Mouse (Mus musculus) MN1 (cell line): ENCODE results near the gene Tmem91.
"Not testable (repeated sequence)": the region's sequence is repeated elsewhere in the genome, so short reads cannot be mapped to it uniquely, and the experiment has no call there.

ENCODE experiments used
- DNase-seq: peaks from one replicate; pipeline ENCODE4 v3.0.0-alpha.2; 2016; ENCODE audit warnings: low spot score

Gene Tmem91

GRCm38 (mm10) chr7:25674719-25675300 lies at the start of gene Tmem91:
TSS of gene Tmem91 (minus strand) at chr7:25675166.
- no peak for DNase-seq

- DNase-seq: not testable (repeated sequence)
Observed at GRCm38 (mm10) chr7:25721776-25722175, 46.8 kb upstream of the Tmem91 start.

- DNase-seq: no peak
Observed at GRCm38 (mm10) chr7:25720760-25721159, 45.8 kb upstream of the Tmem91 start.

DNA sequence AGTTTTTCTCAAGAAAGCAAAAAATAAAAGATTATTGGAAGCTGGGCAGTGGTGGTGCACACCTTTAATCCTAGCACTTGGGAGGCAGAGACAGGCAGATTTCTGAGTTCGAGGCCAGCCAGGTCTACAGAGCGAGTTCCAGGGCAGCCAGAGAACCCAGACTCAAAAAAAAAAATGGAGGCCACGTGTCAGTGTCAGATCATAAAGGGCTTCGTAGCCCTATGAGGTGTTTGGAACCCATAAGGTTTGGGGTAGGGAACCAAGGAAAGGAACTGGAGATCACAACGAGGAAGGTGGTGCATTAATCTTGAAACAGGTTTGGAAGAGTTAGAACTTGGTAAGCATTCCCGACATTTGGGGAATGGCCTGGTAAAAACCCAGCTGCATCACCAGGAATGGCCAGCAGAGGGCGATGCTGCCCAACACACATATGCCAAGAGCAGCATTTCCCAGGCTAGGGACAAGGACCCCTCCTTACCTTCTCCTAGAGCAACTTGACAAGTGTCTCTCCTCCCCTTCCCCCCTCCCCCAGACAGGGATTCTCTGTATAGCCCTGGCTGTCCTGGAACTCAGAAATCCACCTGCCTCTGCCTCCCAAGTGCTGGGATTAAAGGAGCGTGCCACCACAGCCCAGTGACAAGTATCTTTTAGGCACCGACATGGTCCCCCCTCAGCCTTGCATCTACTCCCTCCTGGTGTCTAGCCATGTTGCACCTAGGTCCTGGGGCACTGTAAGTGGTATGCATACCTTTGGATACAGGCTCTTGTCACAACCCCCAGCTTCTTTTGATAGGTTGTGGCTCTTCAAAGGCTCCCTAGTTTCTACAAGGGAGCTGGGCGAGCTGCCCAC lies 45.0 kb upstream of the Tmem91 start:
- peak; percentile 74 for DNase-seq

GRCm38 (mm10) chr7:25718788-25719417 lies 43.9 kb upstream of the Tmem91 start, which contains the start of gene Ccdc97:
TSS of gene Ccdc97 (minus strand) at chr7:25719088.
- DNase-seq: peak; percentile 89

- no peak for DNase-seq
Observed at GRCm38 (mm10) chr7:25717478-25717877, 42.5 kb upstream of the Tmem91 start.

DNA sequence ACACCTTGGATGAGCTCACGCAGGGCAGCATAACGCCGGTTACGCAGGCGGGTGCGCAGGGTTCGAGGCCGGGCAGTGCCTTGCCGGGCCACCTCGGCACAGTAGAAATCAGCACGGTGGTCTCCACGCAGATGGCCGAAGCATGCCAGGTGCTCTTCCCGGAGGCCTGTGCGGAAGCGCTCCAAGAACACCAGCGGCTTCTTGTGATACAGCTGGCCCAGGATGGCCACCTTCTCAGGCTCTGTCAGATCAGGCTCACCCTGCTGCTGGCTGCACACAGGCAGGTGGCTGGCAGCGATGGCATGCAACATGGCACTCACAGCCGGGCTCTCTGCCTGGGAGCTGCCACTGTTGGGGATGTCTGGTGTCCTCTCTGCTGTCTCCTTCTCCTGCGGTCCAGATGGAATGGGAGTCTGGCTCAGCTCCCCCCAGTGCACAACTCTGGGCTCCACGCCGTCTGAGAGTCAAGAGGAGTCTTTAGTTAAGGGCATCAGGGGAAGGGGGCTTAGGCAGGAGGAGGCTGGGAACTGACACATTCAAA lies 40.8 kb upstream of the Tmem91 start:
- no peak for DNase-seq

DNA sequence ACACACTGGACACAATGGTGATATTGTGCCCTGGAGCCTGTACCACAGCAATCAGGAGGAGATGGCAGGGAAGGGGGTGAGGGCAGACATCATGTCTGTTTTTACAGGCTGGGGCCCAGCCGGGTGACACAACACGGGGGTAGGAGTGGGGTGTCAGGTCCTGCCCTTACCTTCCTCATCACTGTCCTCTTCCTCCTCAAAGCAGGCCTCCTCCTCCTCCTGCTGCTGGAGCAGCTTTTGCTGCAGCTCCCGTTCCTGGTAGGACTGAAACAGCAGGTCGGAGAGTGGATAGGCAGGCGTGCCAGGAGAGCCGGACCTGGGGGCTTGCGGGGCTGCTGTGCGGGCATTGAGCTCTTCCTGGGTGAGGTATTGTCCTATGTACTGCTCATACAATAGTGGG lies 39.6 kb upstream of the Tmem91 start:
- DNase-seq: no peak

- no peak for DNase-seq
Observed at GRCm38 (mm10) chr7:25712801-25713200, 37.8 kb upstream of the Tmem91 start.

- DNase-seq: peak; percentile 94
Observed at GRCm38 (mm10) chr7:25711731-25712197, 36.8 kb upstream of the Tmem91 start.

- no peak for DNase-seq
Observed at GRCm38 (mm10) chr7:25711165-25711564, 36.2 kb upstream of the Tmem91 start.

- DNase-seq: peak; percentile 27
Observed at GRCm38 (mm10) chr7:25710519-25711130, 35.7 kb upstream of the Tmem91 start.

- no peak for DNase-seq
Observed at GRCm38 (mm10) chr7:25709961-25710360, 35.0 kb upstream of the Tmem91 start.

GRCm38 (mm10) chr7:25707581-25708292 lies 32.8 kb upstream of the Tmem91 start:
- DNase-seq: peak; percentile 23

DNA sequence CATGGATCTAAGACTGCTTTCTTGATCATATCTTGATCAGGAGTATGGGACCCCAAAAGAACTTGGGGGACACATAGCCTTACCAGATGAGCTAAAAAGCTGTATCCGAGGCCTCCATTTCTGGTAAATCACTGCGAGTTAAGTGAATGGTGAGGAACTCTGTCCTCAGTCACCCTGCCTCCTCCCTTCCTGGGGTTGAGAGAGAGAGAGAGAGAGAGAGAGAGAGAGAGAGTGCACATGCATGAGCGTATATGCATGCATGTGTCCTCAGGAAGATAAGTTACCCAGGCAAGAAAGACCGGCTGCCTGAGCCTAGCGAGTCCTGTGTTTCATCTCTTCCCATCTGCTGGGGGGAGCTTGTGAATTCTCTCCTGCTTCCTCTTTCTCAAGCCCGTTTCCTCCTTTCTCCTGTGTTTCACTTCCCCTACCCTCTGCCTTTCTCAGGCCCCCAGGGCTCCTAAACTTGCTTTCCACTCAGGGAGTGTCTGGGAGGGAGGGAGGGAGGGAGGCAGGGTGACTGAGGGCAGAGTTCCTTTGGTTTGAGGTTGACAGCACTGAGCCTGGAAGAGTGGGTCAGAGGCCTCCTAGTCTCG lies 31.7 kb upstream of the Tmem91 start:
- no peak for DNase-seq

- DNase-seq: no peak
Observed at GRCm38 (mm10) chr7:25705801-25706251, 30.9 kb upstream of the Tmem91 start.

DNA sequence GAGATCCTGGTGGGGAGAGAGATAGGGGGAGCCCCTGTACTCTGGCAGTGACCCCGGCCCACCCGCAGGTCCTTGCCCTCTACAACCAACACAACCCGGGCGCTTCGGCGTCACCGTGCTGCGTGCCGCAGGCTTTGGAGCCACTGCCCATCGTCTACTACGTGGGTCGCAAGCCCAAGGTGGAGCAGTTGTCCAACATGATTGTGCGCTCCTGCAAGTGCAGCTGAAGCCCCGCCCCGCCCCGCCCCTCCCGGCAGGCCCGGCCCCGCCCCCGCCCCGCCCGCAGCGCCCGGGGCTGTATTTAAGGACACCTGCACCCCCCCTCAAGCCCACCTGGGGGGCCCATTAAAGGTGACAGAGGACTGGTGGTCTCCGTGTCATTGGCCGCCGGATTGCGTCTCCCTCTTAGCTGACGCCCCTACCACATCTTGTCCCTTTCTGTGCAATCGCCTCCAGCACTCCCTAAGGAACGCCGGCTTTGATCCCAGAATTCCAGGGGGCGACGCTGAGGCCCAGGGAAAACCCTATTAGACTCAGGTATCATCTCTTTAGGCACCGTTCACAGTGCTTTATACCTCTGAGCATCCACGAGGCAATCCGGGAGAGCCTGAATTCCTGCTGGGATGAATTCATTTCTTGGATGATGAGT lies 29.9 kb upstream of the Tmem91 start:
- DNase-seq: no peak

DNA sequence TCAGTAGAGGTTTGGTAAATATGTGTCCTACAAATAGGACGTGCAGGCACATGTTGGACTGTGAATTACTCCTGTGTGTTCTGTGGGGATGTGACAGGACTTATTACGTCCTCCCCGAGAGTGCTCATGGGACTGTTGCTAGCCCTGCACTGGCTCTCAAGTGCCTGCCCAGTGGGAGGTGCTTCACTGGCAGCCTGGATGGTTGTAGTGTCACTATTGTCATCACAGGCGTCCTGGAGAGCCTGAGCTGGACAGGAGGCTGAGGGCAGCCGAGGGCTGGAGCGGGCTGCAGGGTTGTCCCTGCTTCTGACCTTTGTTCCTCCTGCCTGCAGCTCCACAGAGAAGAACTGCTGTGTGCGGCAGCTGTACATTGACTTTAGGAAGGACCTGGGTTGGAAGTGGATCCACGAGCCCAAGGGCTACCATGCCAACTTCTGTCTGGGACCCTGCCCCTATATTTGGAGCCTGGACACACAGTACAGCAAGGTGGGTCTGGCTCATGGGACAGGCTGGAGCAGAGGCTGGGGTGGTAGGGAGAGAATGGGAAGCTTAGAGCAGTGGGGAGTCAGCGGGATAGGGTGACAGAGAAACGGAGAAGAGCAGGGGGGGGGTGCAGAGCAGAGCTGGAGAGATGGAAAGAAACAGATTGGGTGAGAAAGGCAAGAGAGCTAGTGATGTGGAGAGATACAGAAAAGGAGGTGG lies 29.0 kb upstream of the Tmem91 start:
- DNase-seq: no peak

- DNase-seq: no peak
Observed at GRCm38 (mm10) chr7:25702350-25702749, 27.4 kb upstream of the Tmem91 start.

- DNase-seq: no peak
Observed at GRCm38 (mm10) chr7:25700732-25701131, 25.8 kb upstream of the Tmem91 start.
